Mouse (Mus musculus): Measurements from ENCODE around the gene Fgf4. TPM values are rescaled to one million over a fixed set of nuclear protein-coding genes. Genes with fewer than 3 reads are reported as not detected.

Gene Fgf4
- polyA plus RNA-seq, 1 experiment = not detected

DNA sequence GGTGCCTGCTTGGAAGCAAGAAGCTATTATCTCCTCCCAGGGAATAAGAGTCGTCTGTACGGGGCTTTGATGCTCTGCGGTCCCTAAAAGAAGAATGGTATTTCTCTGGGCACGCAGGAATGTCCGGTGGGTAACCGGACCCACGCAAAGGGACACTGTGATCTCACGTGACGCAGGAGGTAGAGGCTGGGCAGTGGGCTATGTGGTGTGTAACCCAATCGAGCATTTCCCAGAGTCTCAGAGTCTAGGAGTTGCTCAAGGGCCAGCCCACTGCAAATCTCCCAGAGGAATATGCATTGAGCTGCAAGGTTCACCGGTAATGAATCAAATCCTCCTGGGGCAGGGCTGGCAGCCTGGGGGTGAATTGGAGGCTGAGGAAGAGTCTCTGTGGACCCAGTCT lies 18.8 kb upstream of the Fgf4 start:
- H3K4me1 ChIP-seq (ENCODE audit: control insufficient read depth, insufficient read depth, insufficient read length) = no peaks in the 10 kb centered on the region
- H3K27me3 ChIP-seq (ENCODE audit: control insufficient read depth, insufficient read depth, low read length) = no peaks in the 10 kb centered on the region
- WGBS = 82% methylated on average over 11 of the region's 11 CpGs
- no peak for DNase-seq (ENCODE audit: low read depth in 1 of 2, low spot score in 2 of 2)
- H3K36me3 ChIP-seq (ENCODE audit: control insufficient read depth, insufficient read depth, low read length) = no peaks in the 10 kb centered on the region
- H3K27ac ChIP-seq (ENCODE audit: insufficient read depth, low read length) = no peak overlapping the region
- no peak for TF ChIP-seq CTCF (IDR thresholded peaks at IDR 0.05; ENCODE audit: extremely low read depth, insufficient read depth, insufficient read length, insufficient replicate concordance)
- no peak for TF ChIP-seq POLR2A (IDR thresholded peaks at IDR 0.05; ENCODE audit: low read depth, low read length)
- no peak overlapping the region for H3K4me3 ChIP-seq (ENCODE audit: extremely low read depth, insufficient read depth, insufficient read length)

DNA sequence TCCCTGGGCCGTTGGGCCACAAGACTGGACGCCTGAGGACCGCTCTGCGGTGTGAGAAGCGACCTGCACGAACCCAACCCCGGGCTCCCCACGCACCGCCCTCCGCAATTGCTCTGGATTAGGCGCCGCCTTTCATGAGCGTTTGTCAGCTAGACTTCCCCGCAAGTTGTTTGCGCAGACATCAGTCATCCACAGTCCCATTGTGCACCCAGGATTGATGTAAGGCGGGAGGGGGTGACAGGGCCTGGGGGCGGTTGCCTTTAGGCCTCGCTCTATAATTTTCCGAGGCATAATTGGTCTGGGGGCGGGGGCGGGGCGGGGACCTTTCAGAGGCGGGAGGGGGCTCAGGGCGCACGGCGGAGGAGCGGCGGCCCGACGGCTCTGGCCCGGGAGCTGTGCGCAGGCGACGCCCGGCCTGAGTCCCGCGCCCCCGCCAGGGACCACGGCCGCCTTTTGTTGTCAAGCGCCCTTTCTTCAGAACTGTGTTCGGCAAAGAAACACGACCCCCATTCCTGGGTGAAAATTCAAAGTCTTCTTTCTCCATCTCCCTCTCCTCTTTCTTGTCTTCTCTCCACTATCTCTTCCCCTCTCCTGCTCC lies 9.2 kb upstream of the Fgf4 start, which contains the start of gene Fgf3:
TSS of gene Fgf3 (plus strand) at position 193 of the 598 bp plus-strand sequence.
- DNase-seq (ENCODE audit: low read depth in 1 of 2, low spot score in 2 of 2) = no peak
- Histone ChIP-seq H3K4me1 (ENCODE audit: control insufficient read depth, insufficient read depth, insufficient read length) (no peaks in the 10 kb centered on the region), H3K36me3 (ENCODE audit: control insufficient read depth, insufficient read depth, low read length) (no peaks in the 10 kb centered on the region), H3K27ac (ENCODE audit: insufficient read depth, low read length) (no peak within 1 kb of the TSS), H3K4me3 (ENCODE audit: extremely low read depth, insufficient read depth, insufficient read length) (no peak within 1 kb of the TSS), H3K27me3 (ENCODE audit: control insufficient read depth, insufficient read depth, low read length) (peaks cover 8% of the 10 kb centered on the region)
- TF ChIP-seq CTCF (IDR thresholded peaks at IDR 0.05; ENCODE audit: extremely low read depth, insufficient read depth, insufficient read length, insufficient replicate concordance) (no peak), POLR2A (IDR thresholded peaks at IDR 0.05; ENCODE audit: low read depth, low read length) (no peak)
- 13% methylated on average over 43 of the region's 43 CpGs for WGBS

DNA sequence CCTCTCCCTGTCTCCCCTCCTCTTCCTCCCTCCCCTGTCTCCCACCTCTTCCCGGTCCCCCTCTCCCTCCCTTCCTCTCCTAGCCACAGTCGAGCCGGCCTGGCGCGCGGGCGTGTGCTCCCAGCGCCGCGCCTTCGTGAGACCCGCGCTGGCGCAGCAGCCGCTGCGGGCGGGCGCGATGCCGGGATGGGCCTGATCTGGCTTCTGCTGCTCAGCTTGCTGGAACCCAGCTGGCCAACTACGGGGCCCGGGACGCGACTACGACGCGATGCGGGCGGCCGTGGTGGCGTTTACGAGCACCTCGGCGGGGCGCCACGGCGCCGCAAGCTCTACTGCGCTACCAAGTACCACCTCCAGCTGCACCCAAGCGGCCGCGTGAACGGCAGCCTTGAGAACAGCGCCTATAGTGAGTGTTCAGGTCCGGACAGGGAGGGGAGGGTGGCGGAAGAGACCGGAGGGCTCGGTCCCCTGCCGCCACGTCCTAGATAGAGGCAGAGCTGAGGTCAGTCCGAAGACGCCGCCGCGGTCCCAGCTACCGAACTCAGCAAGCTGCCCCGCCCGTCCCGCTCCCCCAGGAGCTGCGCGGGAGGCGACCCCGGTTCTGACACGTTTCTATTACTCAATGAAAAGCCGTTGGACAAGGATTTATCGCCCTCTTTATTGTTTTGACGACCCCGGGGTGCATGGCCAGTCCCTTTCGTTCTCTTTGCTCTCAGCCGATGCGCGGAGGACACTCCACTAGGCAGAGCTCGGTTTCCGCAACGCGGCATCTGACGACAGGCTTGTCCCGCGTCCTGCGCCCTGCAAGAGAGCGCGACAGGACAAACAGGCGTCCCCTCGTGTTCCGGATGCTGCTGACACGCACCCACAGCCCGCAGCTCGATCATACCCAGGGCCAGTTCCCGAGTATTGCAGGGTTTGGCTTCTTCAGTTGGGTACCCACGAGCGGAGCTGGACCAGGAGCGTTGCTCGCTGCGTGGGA lies 8.4 kb upstream of the Fgf4 start:
- Histone ChIP-seq H3K27me3 (ENCODE audit: control insufficient read depth, insufficient read depth, low read length) (peaks cover 8% of the 10 kb centered on the region), H3K4me3 (ENCODE audit: extremely low read depth, insufficient read depth, insufficient read length) (no peak overlapping the region), H3K36me3 (ENCODE audit: control insufficient read depth, insufficient read depth, low read length) (no peaks in the 10 kb centered on the region), H3K4me1 (ENCODE audit: control insufficient read depth, insufficient read depth, insufficient read length) (no peaks in the 10 kb centered on the region), H3K27ac (ENCODE audit: insufficient read depth, low read length) (no peak overlapping the region)
- TF ChIP-seq CTCF (IDR thresholded peaks at IDR 0.05; ENCODE audit: extremely low read depth, insufficient read depth, insufficient read length, insufficient replicate concordance) (no peak), POLR2A (IDR thresholded peaks at IDR 0.05; ENCODE audit: low read depth, low read length) (no peak)
- WGBS = 2% methylated on average over 93 of the region's 94 CpGs
- DNase-seq (ENCODE audit: low read depth in 1 of 2, low spot score in 2 of 2) = no peak

GRCm38 (mm10) chr7:144846158-144846557 lies 1.0 kb upstream of the Fgf4 start:
- 22% methylated on average over 4 of the region's 4 CpGs for WGBS
- no peaks in the 10 kb centered on the region for H3K27me3 ChIP-seq (ENCODE audit: control insufficient read depth, insufficient read depth, low read length)
- DNase-seq (ENCODE audit: low read depth in 1 of 2, low spot score in 2 of 2) = peak in 1 of 2 experiments; percentile 24

DNA sequence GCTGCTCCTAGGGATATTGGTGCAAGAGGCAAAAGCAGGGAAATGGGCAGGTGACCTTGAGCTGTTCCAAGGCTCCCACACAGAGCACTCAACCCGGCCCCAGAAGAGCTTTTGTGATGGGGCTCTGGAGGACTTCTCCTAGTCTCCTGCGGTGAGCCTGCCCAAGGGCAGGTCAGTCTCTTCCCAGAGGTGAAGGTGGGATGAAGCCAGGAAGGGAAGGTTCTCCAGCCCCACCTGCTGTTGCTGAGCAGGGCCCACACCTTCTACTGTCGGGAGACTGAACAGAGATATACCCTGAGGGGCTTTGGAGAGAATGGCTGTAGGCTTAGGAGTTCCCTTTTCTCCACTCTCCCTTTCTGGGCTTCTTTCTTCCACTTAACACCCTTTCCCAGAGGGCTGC lies 4.2 kb downstream of the Fgf4 start:
- H3K27me3 ChIP-seq (ENCODE audit: control insufficient read depth, insufficient read depth, low read length) = no peaks in the 10 kb centered on the region
- 83% methylated on average over 3 of the region's 3 CpGs for WGBS
- H3K36me3 ChIP-seq (ENCODE audit: control insufficient read depth, insufficient read depth, low read length) = no peaks in the 10 kb centered on the region
- H3K4me3 ChIP-seq (ENCODE audit: extremely low read depth, insufficient read depth, insufficient read length) = no peak overlapping the region
- no peak overlapping the region for H3K27ac ChIP-seq (ENCODE audit: insufficient read depth, low read length)
- no peak for DNase-seq (ENCODE audit: low read depth in 1 of 2, low spot score in 2 of 2)
- TF ChIP-seq POLR2A (IDR thresholded peaks at IDR 0.05; ENCODE audit: low read depth, low read length) = no peak
- no peak for TF ChIP-seq CTCF (IDR thresholded peaks at IDR 0.05; ENCODE audit: extremely low read depth, insufficient read depth, insufficient read length, insufficient replicate concordance)
- no peaks in the 10 kb centered on the region for H3K4me1 ChIP-seq (ENCODE audit: control insufficient read depth, insufficient read depth, insufficient read length)

More at GRCm38 (mm10) chr7:144846158-144846557, 1.0 kb upstream of the Fgf4 start:
- no peaks in the 10 kb centered on the region for H3K4me1 ChIP-seq (ENCODE audit: control insufficient read depth, insufficient read depth, insufficient read length)
- no peak for TF ChIP-seq POLR2A (IDR thresholded peaks at IDR 0.05; ENCODE audit: low read depth, low read length)
- peak; percentile 42; the same call in 1 of the 2 replicates for TF ChIP-seq CTCF (IDR thresholded peaks at IDR 0.05; ENCODE audit: extremely low read depth, insufficient read depth, insufficient read length, insufficient replicate concordance)
- H3K4me3 ChIP-seq (ENCODE audit: extremely low read depth, insufficient read depth, insufficient read length) = no peak overlapping the region
- H3K27ac ChIP-seq (ENCODE audit: insufficient read depth, low read length) = no peak overlapping the region
- no peaks in the 10 kb centered on the region for H3K36me3 ChIP-seq (ENCODE audit: control insufficient read depth, insufficient read depth, low read length)

- TF ChIP-seq CTCF (IDR thresholded peaks at IDR 0.05; ENCODE audit: extremely low read depth, insufficient read depth, insufficient read length, insufficient replicate concordance) (no peak), POLR2A (IDR thresholded peaks at IDR 0.05; ENCODE audit: low read depth, low read length) (no peak)
- H3K27me3 ChIP-seq (ENCODE audit: control insufficient read depth, insufficient read depth, low read length) = no peaks in the 10 kb centered on the region
- 70% methylated on average over 3 of the region's 3 CpGs for WGBS
- H3K4me1 ChIP-seq (ENCODE audit: control insufficient read depth, insufficient read depth, insufficient read length) = no peaks in the 10 kb centered on the region
- DNase-seq (ENCODE audit: low read depth in 1 of 2, low spot score in 2 of 2) = no peak
- no peak overlapping the region for H3K27ac ChIP-seq (ENCODE audit: insufficient read depth, low read length)
- H3K4me3 ChIP-seq (ENCODE audit: extremely low read depth, insufficient read depth, insufficient read length) = no peak overlapping the region
- no peaks in the 10 kb centered on the region for H3K36me3 ChIP-seq (ENCODE audit: control insufficient read depth, insufficient read depth, low read length)
Observed at GRCm38 (mm10) chr7:144854966-144855365, 7.8 kb downstream of the Fgf4 start.

Data from spleen, adult 2 months (tissue).